Mouse (Mus musculus) thymus, adult 2 months (tissue): ENCODE measurements around the gene Dad1. TPM values are rescaled to one million over a fixed set of nuclear protein-coding genes. Genes with fewer than 3 reads are reported as not detected.
A peak's percentile ranks its signal among the peaks of the same experiment; 100 is the strongest.
"Not testable (repeated sequence)": the region's sequence is repeated elsewhere in the genome, so short reads cannot be mapped to it uniquely, and the experiment has no call there.

Experiments used
- DNase-seq: peaks from one replicate; pipeline ENCODE4 v3.0.0; 2021
- H3K27ac ChIP-seq: fragments of 200-500 bp; 2 replicates; pipeline ENCODE4 v1.5.1; 2012; ENCODE audit warnings: low read length, control low read depth; ENCODE audit not compliant: control insufficient read depth, insufficient read depth
- H3K27me3 ChIP-seq: fragments of 200-500 bp; 2 replicates; pipeline ENCODE4 v1.6.1; 2012; ENCODE audit warnings: mild to moderate bottlenecking, low read length, moderate library complexity, mixed read lengths; ENCODE audit not compliant: control insufficient read depth, insufficient read depth
- H3K36me3 ChIP-seq: fragments of 200-500 bp; 2 replicates; pipeline ENCODE4 v1.6.1; 2012; ENCODE audit warnings: mild to moderate bottlenecking, low read length, moderate library complexity; ENCODE audit not compliant: control insufficient read depth, insufficient read depth
- H3K4me1 ChIP-seq: fragments of 200-500 bp; replicated peaks from 2 replicates; pipeline ENCODE4 v1.6.1; 2012; ENCODE audit warnings: low read length; ENCODE audit not compliant: control insufficient read depth, insufficient read depth
- H3K4me3 ChIP-seq: fragments of 200-500 bp; 2 replicates; pipeline ENCODE4 v1.5.1; 2012; ENCODE audit warnings: mild to moderate bottlenecking, low read length, control low read depth, moderate library complexity; ENCODE audit not compliant: control insufficient read depth, insufficient read depth
- CTCF ChIP-seq: fragments of 200-500 bp; IDR thresholded peaks from 2 replicates; pipeline ENCODE4 v1.5.1; 2012; ENCODE audit warnings: mild to moderate bottlenecking, control low read depth, low read length, moderate library complexity, borderline replicate concordance; ENCODE audit not compliant: control insufficient read depth, poor library complexity, insufficient read depth; ENCODE audit errors: extremely low read depth
- POLR2A ChIP-seq: fragments of 200-500 bp; IDR thresholded peaks from 2 replicates; pipeline ENCODE4 v1.6.1; 2012; ENCODE audit warnings: mild to moderate bottlenecking, low read length, control low read depth, moderate library complexity; ENCODE audit not compliant: control insufficient read depth, poor library complexity, insufficient read depth; ENCODE audit errors: extremely low read depth
- WGBS: fragments of 180-500 bp; shearing (Covaris S2); methylation state at CpG from one replicate; pipeline ENCODE4 v1.1.7; 2018; 5-methylcytosine and 5-hydroxymethylcytosine counted together
- polyA plus RNA-seq: library from polyadenylated mRNA; depleted of rRNA; stranded (reverse); fragments of >200 nt; gene quantifications from 2 replicates; pipeline ENCODE4 v1.2.3, GENCODE M21; 2012

The Dad1 gene
- polyA plus RNA-seq, 1 experiment: 641 TPM

- Histone ChIP-seq H3K36me3 (0 out of 2 replicates have a peak, but pooled peaks cover 5% of the 10 kb centered on the region), H3K27me3 (no peaks in the 10 kb centered on the region), H3K4me3 (no peak overlapping the region), H3K4me1 (peaks cover 75% of the 10 kb centered on the region), H3K27ac (peak overlapping the region; percentile 85)
- no peak for TF ChIP-seq POLR2A
- no peak for TF ChIP-seq CTCF
- 82% methylated on average over 9 of the region's 9 CpGs for WGBS
- DNase-seq: no peak
Measured at GRCm38 (mm10) chr14:54232143-54232542, 21.8 kb downstream of the Dad1 start.

GRCm38 (mm10) chr14:54231176-54231956 lies 22.5 kb downstream of the Dad1 start:
- Histone ChIP-seq H3K4me3 (peak overlapping the region; percentile 48), H3K36me3 (0 out of 2 replicates have a peak, but pooled peaks cover 5% of the 10 kb centered on the region), H3K4me1 (peaks cover 78% of the 10 kb centered on the region), H3K27ac (peak overlapping the region; percentile 85), H3K27me3 (no peaks in the 10 kb centered on the region)
- TF ChIP-seq CTCF (0 out of 2 replicates have a peak, but pooled peaks have one; percentile 33), POLR2A (peak; percentile 83)
- 27% methylated on average over 21 of the region's 21 CpGs for WGBS
- peak; percentile 54 for DNase-seq

GRCm38 (mm10) chr14:54230638-54231150 lies 23.2 kb downstream of the Dad1 start:
- Histone ChIP-seq H3K36me3 (0 out of 2 replicates have a peak, but pooled peaks cover 4% of the 10 kb centered on the region), H3K27me3 (no peaks in the 10 kb centered on the region), H3K4me1 (peaks cover 78% of the 10 kb centered on the region), H3K4me3 (peak overlapping the region; percentile 48), H3K27ac (peak overlapping the region; percentile 85)
- whole genome bisulfite sequencing: 65% methylated on average over 14 of the region's 14 CpGs
- DNase-seq: no peak
- TF ChIP-seq CTCF (no peak), POLR2A (no peak)

- H3K27ac ChIP-seq: peak overlapping the region; percentile 85
- 73% methylated on average over 3 of the region's 4 CpGs for WGBS
- H3K4me1 ChIP-seq: peaks cover 78% of the 10 kb centered on the region
- H3K4me3 ChIP-seq, DNase-seq, H3K27me3 ChIP-seq, H3K36me3 ChIP-seq: not testable (repeated sequence)
Measured at GRCm38 (mm10) chr14:54229849-54230248, 24.1 kb downstream of the Dad1 start.

- Histone ChIP-seq H3K4me1 (peaks cover 78% of the 10 kb centered on the region), H3K4me3 (no peak overlapping the region), H3K36me3 (peaks cover 9% of the 10 kb centered on the region), H3K27me3 (no peaks in the 10 kb centered on the region), H3K27ac (peak overlapping the region; percentile 97)
- WGBS: 88% methylated on average over 25 of the region's 25 CpGs
- TF ChIP-seq CTCF: no peak
- peak; percentile 54 for DNase-seq
Measured at GRCm38 (mm10) chr14:54228933-54229713, 24.8 kb downstream of the Dad1 start.

- peaks cover 75% of the 10 kb centered on the region for H3K4me1 ChIP-seq
- WGBS: 66% methylated on average over 7 of the region's 7 CpGs
- TF ChIP-seq POLR2A (no peak), CTCF (no peak)
- DNase-seq: no peak
- H3K27me3 ChIP-seq: no peaks in the 10 kb centered on the region
- H3K27ac ChIP-seq: peak overlapping the region; percentile 97
- no peak overlapping the region for H3K4me3 ChIP-seq
- peaks cover 15% of the 10 kb centered on the region for H3K36me3 ChIP-seq
Measured at GRCm38 (mm10) chr14:54228501-54228900, 25.4 kb downstream of the Dad1 start.
